Comparison of ENCODE assay signal across 17 mouse cellular contexts in genomic region chr7:96651055-96651454, GRCm38 (mm10).
DNase-seq lines count a peak whose midpoint lies in the region; ATAC-seq and TF ChIP-seq lines count a peak whose summit lies in the region.
"Had no signal": no experiment of that assay in that cellular context is flagged by ENCODE, and none has a peak within 500 bp of the region (broad histone marks: within the 10 kb centered on the region; RNA-seq: fewer than 3 reads in every experiment).

No protein-coding gene starts in this region.

- H3K27ac ChIP-seq in heart, embryonic 10.5 days: peak overlapping the region; percentile 2; the same call in 1 of the 2 replicates
- H3K27ac ChIP-seq in midbrain, embryonic 12.5 days (replicated peaks): peak overlapping the region; percentile 12; the same call in 1 of the 2 replicates
- no peak overlapping the region for H3K27ac ChIP-seq in midbrain, postnatal 0 days (ENCODE audit: low read depth, low read length)
- peak overlapping the region; percentile 72; the same call in 1 of the 2 replicates for H3K27ac ChIP-seq in forebrain, embryonic 14.5 days (ENCODE audit: low read depth, low read length)
- H3K27ac ChIP-seq in midbrain, embryonic 15.5 days: no peak overlapping the region; the same call in 1 of the 2 replicates
- H3K27ac ChIP-seq: liver, embryonic 15.5 days had no signal

- WGBS in heart, embryonic 10.5 days: 36% methylated on average over 6 of the region's 6 CpGs
- 30% methylated on average over 6 of the region's 6 CpGs for WGBS in midbrain, embryonic 12.5 days
- 19% methylated on average over 6 of the region's 6 CpGs for WGBS in midbrain, postnatal 0 days
- 10% methylated on average over 6 of the region's 6 CpGs for WGBS in forebrain, embryonic 14.5 days
- 20% methylated on average over 6 of the region's 6 CpGs for WGBS in midbrain, embryonic 15.5 days

- H3K4me3 ChIP-seq in heart, embryonic 10.5 days: no peak overlapping the region
- H3K4me3 ChIP-seq in midbrain, embryonic 12.5 days: no peak overlapping the region
- H3K4me3 ChIP-seq in midbrain, postnatal 0 days (ENCODE audit: low read depth, low read length): no peak overlapping the region
- no peak overlapping the region for H3K4me3 ChIP-seq in forebrain, embryonic 14.5 days (ENCODE audit: low read depth, low read length)
- no peak overlapping the region for H3K4me3 ChIP-seq in midbrain, embryonic 15.5 days
- H3K4me3 ChIP-seq: liver, embryonic 15.5 days had no signal

- no peak for TF ChIP-seq CTCF in midbrain, postnatal 0 days (IDR thresholded peaks at IDR 0.05)

- no peaks in the 10 kb centered on the region for H3K36me3 ChIP-seq in heart, embryonic 10.5 days
- H3K36me3 ChIP-seq in midbrain, embryonic 12.5 days: no peaks in the 10 kb centered on the region
- no peaks in the 10 kb centered on the region for H3K36me3 ChIP-seq in midbrain, postnatal 0 days (ENCODE audit: insufficient read depth, low read length)
- no peaks in the 10 kb centered on the region for H3K36me3 ChIP-seq in forebrain, embryonic 14.5 days (ENCODE audit: control insufficient read depth, insufficient read depth, low read length)
- no peaks in the 10 kb centered on the region for H3K36me3 ChIP-seq in midbrain, embryonic 15.5 days (replicated peaks)
- H3K36me3 ChIP-seq: liver, embryonic 15.5 days had no signal

- H3K4me1 ChIP-seq in heart, embryonic 10.5 days: peaks cover 78% of the 10 kb centered on the region
- H3K4me1 ChIP-seq in midbrain, embryonic 12.5 days: peaks cover 72% of the 10 kb centered on the region
- H3K4me1 ChIP-seq in midbrain, postnatal 0 days (ENCODE audit: insufficient read depth, low read length): peaks cover 8% of the 10 kb centered on the region
- H3K4me1 ChIP-seq in forebrain, embryonic 14.5 days (ENCODE audit: control insufficient read depth, insufficient read depth, low read length): peaks cover 30% of the 10 kb centered on the region
- H3K4me1 ChIP-seq in midbrain, embryonic 15.5 days: peaks cover 33% of the 10 kb centered on the region
- H3K4me1 ChIP-seq: liver, embryonic 15.5 days had no signal

- no peaks in the 10 kb centered on the region for H3K9me3 ChIP-seq in heart, embryonic 10.5 days
- H3K9me3 ChIP-seq in midbrain, embryonic 12.5 days: no peaks in the 10 kb centered on the region
- H3K9me3 ChIP-seq in midbrain, postnatal 0 days (ENCODE audit: low read length): no peaks in the 10 kb centered on the region
- H3K9me3 ChIP-seq in forebrain, embryonic 14.5 days (replicated peaks; ENCODE audit: control insufficient read depth, low read length): no peaks in the 10 kb centered on the region
- H3K9me3 ChIP-seq in midbrain, embryonic 15.5 days: no peaks in the 10 kb centered on the region
- H3K9me3 ChIP-seq: liver, embryonic 15.5 days had no signal

- H3K4me2 ChIP-seq in midbrain, embryonic 12.5 days (replicated peaks): no peak overlapping the region
- H3K4me2 ChIP-seq in midbrain, postnatal 0 days (ENCODE audit: low read depth, low read length, poor library complexity, severe bottlenecking): no peak overlapping the region
- no peak overlapping the region for H3K4me2 ChIP-seq in forebrain, embryonic 14.5 days (ENCODE audit: low read length)
- no peak overlapping the region for H3K4me2 ChIP-seq in midbrain, embryonic 15.5 days
- H3K4me2 ChIP-seq: liver, embryonic 15.5 days had no signal

- no peak for DNase-seq in heart, embryonic 10.5 days (ENCODE audit: low spot score)
- DNase-seq in heart, postnatal 4 days: no peak
- DNase-seq in midbrain, postnatal 0 days (ENCODE audit: low spot score): no peak
- DNase-seq in forebrain, embryonic 14.5 days (ENCODE audit: low spot score): peak; percentile 71
- no peak for DNase-seq in lung, postnatal 10 days
- DNase-seq in thymus, postnatal 0 days (ENCODE audit: low spot score): no peak
- DNase-seq: adrenal gland, postnatal 14 days; cerebellum, adult 11 months; gastrocnemius, postnatal 36 days; heart, postnatal 10 days; kidney, adult 11 months; kidney, postnatal 4 days; right cerebral cortex, postnatal 4 days; thymus, postnatal 25 days had no signal

- no peak overlapping the region for H3K9ac ChIP-seq in midbrain, embryonic 12.5 days (replicated peaks)
- no peak overlapping the region for H3K9ac ChIP-seq in midbrain, postnatal 0 days (replicated peaks; ENCODE audit: low read length, poor library complexity, severe bottlenecking)
- no peak overlapping the region for H3K9ac ChIP-seq in forebrain, embryonic 14.5 days (ENCODE audit: low read length)
- no peak overlapping the region for H3K9ac ChIP-seq in midbrain, embryonic 15.5 days
- H3K9ac ChIP-seq: liver, embryonic 15.5 days had no signal

- ATAC-seq in midbrain, embryonic 12.5 days (ENCODE audit: low FRiP score, low read depth): 0 out of 2 replicates have a peak, but pooled peaks have one; percentile 17
- ATAC-seq in midbrain, postnatal 0 days (ENCODE audit: low FRiP score): no peak
- peak; percentile 19; the same call in 1 of the 2 replicates for ATAC-seq in forebrain, embryonic 14.5 days
- ATAC-seq in midbrain, embryonic 15.5 days (replicated peaks): 0 out of 2 replicates have a peak, but pooled peaks have one; percentile 9

- H3K27me3 ChIP-seq in heart, embryonic 10.5 days (ENCODE audit: insufficient read depth, poor library complexity, severe bottlenecking): peaks cover 90% of the 10 kb centered on the region
- peaks cover 89% of the 10 kb centered on the region for H3K27me3 ChIP-seq in midbrain, embryonic 12.5 days
- no peaks in the 10 kb centered on the region for H3K27me3 ChIP-seq in midbrain, postnatal 0 days (ENCODE audit: insufficient read depth, low read length)
- 0 out of 2 replicates have a peak, but pooled peaks cover 3% of the 10 kb centered on the region for H3K27me3 ChIP-seq in forebrain, embryonic 14.5 days (replicated peaks; ENCODE audit: control insufficient read depth, insufficient read depth, low read length)
- 0 out of 2 replicates have a peak, but pooled peaks cover 2% of the 10 kb centered on the region for H3K27me3 ChIP-seq in midbrain, embryonic 15.5 days (replicated peaks)

Comparison
In these comparisons a context has a peak if more than half of its experiments do, and no peak if none do; other contexts are left out.
1. H3K27ac ChIP-seq: peak in heart, embryonic 10.5 days (single experiment), midbrain, embryonic 12.5 days (single experiment) and forebrain, embryonic 14.5 days (single experiment); none in midbrain, postnatal 0 days (single experiment) and midbrain, embryonic 15.5 days (single experiment).